Mouse (Mus musculus): ENCODE measurements around the gene Sar1a. TPM values are rescaled to one million over a fixed set of nuclear protein-coding genes. Genes with fewer than 3 reads are reported as not detected.
A peak's percentile ranks its signal among the peaks of the same experiment; 100 is the strongest.

Gene Sar1a
- total RNA-seq, 2 experiments from 2014 or later, result 114 to 121 TPM

DNA sequence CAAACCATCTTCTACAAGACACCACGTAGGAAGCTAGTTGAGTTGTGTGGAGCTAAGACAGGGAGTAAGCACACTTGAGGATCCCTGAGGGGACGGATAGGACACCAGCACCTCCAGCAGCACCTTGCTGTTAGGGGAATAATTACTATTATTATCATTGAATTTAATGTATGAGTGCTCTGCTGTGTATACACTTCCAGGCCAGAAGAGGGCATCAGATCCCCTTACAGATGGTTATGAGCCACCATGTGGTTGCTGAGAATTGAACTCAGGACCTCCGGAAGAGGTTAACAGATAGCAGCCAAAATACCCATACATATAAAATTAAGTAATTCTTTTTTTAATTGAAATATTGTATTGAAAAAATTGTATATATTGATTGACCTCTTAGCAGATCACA lies 9.3 kb upstream of the Sar1a start:
- no peak for DNase-seq (ENCODE audit: extremely low spot score in 1 of 2, low spot score in 1 of 2)

GRCm38 (mm10) chr10:61675935-61676334 lies 4.2 kb upstream of the Sar1a start:
- DNase-seq (ENCODE audit: extremely low spot score in 1 of 2, low spot score in 1 of 2), result no peak

DNA sequence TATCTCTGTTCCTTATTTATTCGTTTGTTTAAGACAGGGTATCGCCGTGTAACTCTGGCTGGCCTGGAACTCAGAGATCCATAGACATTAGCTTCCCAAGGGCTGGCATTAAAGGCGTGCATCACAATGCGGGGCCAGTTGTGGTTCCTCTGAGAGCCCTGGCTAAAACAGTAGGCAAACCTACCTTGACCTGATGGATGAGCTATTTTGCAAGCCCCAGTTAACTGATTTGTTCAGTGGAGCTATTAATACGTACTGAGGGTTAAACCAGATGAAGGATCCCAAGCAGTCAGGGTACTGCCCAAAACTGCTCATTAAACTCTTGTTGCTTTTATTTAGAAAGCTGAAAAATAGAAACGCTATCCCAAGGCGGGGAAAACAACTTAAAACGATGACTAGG lies 554 bp upstream of the Sar1a start:
- no peak for DNase-seq (ENCODE audit: extremely low spot score in 1 of 2, low spot score in 1 of 2)

DNA sequence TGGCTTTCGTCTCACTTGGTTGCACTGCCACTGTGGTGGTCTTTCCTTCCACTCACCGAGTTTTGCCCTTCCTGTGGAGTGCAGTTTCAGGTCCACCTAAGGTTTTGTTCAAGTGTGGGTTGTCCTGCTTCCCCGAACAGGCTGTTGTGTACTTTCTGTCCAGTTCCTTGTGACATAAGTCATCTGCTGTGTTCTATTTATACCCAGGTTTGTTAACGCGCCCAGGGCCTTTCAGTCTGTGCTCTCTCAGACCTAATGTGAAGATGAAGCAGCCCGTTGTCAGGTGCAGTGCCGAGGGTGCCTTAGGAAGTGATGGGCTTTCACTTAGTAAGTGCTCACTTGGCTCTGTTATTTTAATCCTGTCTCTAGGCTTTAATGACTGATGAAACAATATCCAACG lies 9.3 kb downstream of the Sar1a start:
- DNase-seq (ENCODE audit: extremely low spot score in 1 of 2, low spot score in 1 of 2), result no peak

DNA sequence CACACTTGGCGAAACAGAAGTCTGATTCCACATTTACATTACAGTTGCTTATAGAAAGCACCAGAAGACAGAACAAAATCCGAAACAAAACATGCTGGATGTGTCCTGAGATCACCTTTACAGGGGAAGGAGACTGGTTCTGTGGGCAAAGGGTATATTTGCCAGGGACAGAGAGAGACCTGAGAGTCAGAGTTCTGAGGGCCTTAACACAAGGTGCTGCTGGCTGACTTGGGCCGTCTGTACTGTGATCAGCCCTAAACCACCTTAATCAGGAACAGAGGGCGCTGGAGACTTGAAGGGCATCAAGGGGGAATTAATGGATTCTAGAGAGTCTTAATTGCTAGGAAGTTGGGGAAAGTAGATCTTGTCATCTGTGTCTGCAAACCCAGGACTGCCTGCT lies 13.5 kb downstream of the Sar1a start:
- DNase-seq (ENCODE audit: extremely low spot score in 1 of 2, low spot score in 1 of 2), result no peak

DNA sequence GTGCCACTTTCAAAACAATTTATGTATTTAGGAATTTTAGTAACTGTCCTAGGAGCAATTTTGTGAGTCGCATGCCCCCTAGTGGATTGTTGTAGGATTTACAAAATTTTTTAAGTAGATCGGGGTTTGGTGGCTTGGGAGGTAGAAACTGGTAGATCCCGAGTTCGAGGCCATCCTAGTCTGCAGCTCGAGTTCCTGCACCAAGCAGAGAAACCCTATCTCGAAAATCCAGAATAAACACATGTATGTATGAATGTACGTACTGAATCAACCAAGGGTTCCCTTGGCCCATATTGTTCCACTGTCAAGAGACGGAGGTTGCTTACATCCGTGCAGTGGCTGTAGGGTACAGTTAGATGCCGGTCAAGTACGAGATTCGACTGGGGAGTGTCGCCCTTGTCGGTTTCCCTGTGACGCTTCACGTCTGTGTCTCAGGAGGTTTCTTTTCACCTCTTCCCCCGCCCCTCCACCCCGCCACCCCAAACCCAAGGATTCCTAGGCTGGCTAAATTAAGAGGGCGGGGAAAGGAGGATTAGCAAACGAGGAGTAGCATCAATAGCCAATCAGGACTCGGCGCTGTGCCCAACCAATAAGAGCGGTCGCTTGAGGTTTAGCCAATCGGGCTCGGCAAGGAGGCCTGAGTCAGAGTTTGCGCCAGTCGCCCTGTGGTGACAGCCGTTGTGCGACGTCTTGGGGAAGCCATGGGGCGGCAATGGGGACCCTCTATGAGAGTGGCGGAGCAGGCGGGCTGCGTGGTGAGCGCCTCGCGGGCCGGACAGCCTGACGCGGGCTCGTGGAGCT lies 15.0 kb downstream of the Sar1a start, which contains the start of gene Tysnd1:
TSS of gene Tysnd1 (plus strand) at position 645 of the 801 bp plus-strand sequence.
- peak; percentile 89 to 98 for DNase-seq (ENCODE audit: extremely low spot score in 1 of 2, low spot score in 1 of 2)

GRCm38 (mm10) chr10:61695703-61696559 lies 15.8 kb downstream of the Sar1a start:
- DNase-seq (ENCODE audit: extremely low spot score in 1 of 2, low spot score in 1 of 2), result no peak

- DNase-seq (ENCODE audit: extremely low spot score in 1 of 2, low spot score in 1 of 2), result no peak
Observed at GRCm38 (mm10) chr10:61696560-61696823, 16.4 kb downstream of the Sar1a start.

GRCm38 (mm10) chr10:61697028-61697427 lies 16.9 kb downstream of the Sar1a start:
- DNase-seq (ENCODE audit: extremely low spot score in 1 of 2, low spot score in 1 of 2), result no peak

- DNase-seq (ENCODE audit: extremely low spot score in 1 of 2, low spot score in 1 of 2), result no peak
Observed at GRCm38 (mm10) chr10:61704663-61705062, 24.6 kb downstream of the Sar1a start.

GRCm38 (mm10) chr10:61706412-61707375 lies 26.6 kb downstream of the Sar1a start:
- no peak for DNase-seq (ENCODE audit: extremely low spot score in 1 of 2, low spot score in 1 of 2)

GRCm38 (mm10) chr10:61713601-61714000 lies 33.5 kb downstream of the Sar1a start:
- DNase-seq (ENCODE audit: extremely low spot score in 1 of 2, low spot score in 1 of 2), result no peak

DNA sequence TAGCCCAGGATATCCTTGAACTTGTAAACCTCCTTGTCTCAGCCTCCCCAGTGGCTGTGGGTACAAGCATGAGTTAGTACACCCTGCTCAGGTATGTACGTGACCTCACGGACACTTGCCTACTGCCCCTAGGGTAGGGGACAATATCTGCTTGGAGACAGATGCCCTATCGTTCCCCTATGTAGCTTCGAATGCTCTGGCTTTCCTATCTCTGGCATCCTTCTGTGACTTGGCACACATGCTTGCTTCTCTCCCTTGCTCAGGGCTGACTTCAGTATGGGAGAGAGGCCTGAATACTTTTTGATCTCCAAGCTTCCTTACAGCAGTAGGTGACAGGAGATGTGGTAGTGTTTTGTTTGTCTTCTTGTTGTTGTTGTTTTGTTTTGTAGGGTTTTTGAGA lies 34.0 kb downstream of the Sar1a start:
- no peak for DNase-seq (ENCODE audit: extremely low spot score in 1 of 2, low spot score in 1 of 2)

GRCm38 (mm10) chr10:61714771-61715461 lies 34.8 kb downstream of the Sar1a start, which contains the start of gene Aifm2:
Gene Aifm2, plus strand, starts transcription at chr10:61715263.
- DNase-seq (ENCODE audit: extremely low spot score in 1 of 2, low spot score in 1 of 2), result no peak

- no peak for DNase-seq (ENCODE audit: extremely low spot score in 1 of 2, low spot score in 1 of 2)
Observed at GRCm38 (mm10) chr10:61715462-61715837, 35.4 kb downstream of the Sar1a start.

DNA sequence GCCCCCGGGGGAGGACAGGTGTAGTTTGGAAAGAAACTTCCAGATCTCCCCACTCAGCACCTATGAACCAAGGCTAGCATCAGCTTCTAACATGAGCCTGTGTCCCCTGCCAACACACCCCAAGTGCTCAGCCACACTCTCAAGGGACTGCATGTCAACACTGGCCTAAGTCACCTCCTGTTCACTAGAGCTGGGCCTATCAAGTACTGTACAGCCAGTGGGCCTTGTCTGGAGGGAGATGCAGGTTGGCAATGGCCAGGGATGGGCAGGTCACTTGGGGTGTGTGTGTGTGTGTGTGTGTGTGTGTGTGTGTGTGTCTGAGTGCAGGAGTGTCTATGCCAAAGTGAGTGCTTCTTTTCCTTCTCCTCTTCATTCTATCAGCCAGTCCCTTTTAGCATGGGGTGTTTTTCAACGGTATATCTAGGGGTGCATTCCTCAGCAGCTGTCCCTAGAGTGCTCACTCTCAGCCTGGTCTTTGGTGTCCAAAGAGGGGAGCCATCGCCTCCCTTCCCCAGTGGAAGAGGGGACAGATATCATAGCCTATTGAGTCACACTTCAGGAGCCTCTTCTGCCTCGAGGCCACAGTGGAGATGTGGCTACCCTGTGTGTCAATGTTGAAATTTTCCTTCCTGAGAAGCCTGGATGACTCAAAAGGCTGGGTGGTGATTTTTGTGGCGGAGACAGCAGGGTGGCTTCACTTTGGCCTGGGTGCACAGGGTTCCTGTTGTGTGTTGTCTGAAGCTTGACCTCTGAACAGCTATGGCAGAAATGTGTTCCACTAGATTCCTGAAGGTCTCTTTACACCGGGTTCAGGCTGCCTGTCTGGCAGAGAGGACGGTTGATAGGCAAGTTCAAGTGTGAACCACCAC lies 36.1 kb downstream of the Sar1a start:
- no peak for DNase-seq (ENCODE audit: extremely low spot score in 1 of 2, low spot score in 1 of 2)

GRCm38 (mm10) chr10:61717406-61718296 lies 37.6 kb downstream of the Sar1a start:
- DNase-seq (ENCODE audit: extremely low spot score in 1 of 2, low spot score in 1 of 2), result no peak

DNA sequence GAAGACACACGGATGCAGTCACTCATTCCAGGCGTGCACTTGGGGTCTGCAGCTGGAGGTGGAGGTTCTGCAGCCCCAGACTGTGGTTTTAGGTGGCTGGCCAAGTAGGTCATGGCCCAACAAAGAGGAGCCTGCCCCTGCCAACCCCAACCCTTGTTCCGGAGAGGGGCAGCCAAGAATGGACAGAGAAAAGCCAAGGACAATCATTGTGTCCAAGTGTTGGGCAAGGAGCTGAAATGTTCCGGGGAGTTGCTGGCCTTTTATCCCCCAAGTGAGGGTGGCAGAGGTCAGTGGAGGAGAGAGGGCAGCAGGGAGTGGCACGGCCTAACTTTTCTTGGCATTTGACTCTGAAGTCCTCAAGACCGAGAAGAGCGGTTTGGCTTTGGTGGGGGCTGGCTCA lies 40.2 kb downstream of the Sar1a start:
- DNase-seq (ENCODE audit: extremely low spot score in 1 of 2, low spot score in 1 of 2), result no peak

Data from layer of hippocampus, postnatal 25 days (tissue).